Mouse (Mus musculus): ENCODE results near the gene Mfsd4b5. TPM values are rescaled to one million over a fixed set of nuclear protein-coding genes. Genes with fewer than 3 reads are reported as not detected.

Gene Mfsd4b5
- total and polyA plus RNA-seq, 2 experiments from 2014 or later = not detected

- DNase-seq (ENCODE audit: low spot score) (no peak), ATAC-seq (ENCODE audit: low FRiP score) (no peak)
- no peak overlapping the region for H3K27ac ChIP-seq (ENCODE audit: low read depth, low read length)
- H3K9ac ChIP-seq (replicated peaks; ENCODE audit: low read length, poor library complexity, severe bottlenecking) = no peak overlapping the region
- 76% methylated on average over 5 of the region's 5 CpGs for WGBS
- H3K9me3 ChIP-seq (ENCODE audit: low read length) = peaks cover 7% of the 10 kb centered on the region; the same call in 1 of the 2 replicates
- H3K36me3 ChIP-seq (ENCODE audit: insufficient read depth, low read length) = no peaks in the 10 kb centered on the region
- no peak overlapping the region for H3K4me2 ChIP-seq (ENCODE audit: low read depth, low read length, poor library complexity, severe bottlenecking)
- no peak for TF ChIP-seq CTCF (IDR thresholded peaks at IDR 0.05)
- H3K27me3 ChIP-seq (ENCODE audit: insufficient read depth, low read length) = no peaks in the 10 kb centered on the region
- H3K4me3 ChIP-seq (ENCODE audit: low read depth, low read length) = no peak overlapping the region
- H3K4me1 ChIP-seq (ENCODE audit: insufficient read depth, low read length) = no peaks in the 10 kb centered on the region
Observed at GRCm38 (mm10) chr10:39982604-39983003, 3.8 kb downstream of the Mfsd4b5 start.

GRCm38 (mm10) chr10:39978231-39978630, 8.2 kb downstream of the Mfsd4b5 start:
- ATAC-seq (ENCODE audit: low FRiP score) (no peak), DNase-seq (ENCODE audit: low spot score) (no peak)
- no peak for TF ChIP-seq CTCF (IDR thresholded peaks at IDR 0.05)
- Histone ChIP-seq H3K4me2 (ENCODE audit: low read depth, low read length, poor library complexity, severe bottlenecking) (no peak overlapping the region), H3K27me3 (ENCODE audit: insufficient read depth, low read length) (no peaks in the 10 kb centered on the region), H3K9ac (replicated peaks; ENCODE audit: low read length, poor library complexity, severe bottlenecking) (no peak overlapping the region), H3K4me1 (ENCODE audit: insufficient read depth, low read length) (no peaks in the 10 kb centered on the region), H3K9me3 (ENCODE audit: low read length) (peaks cover 9% of the 10 kb centered on the region; the same call in 1 of the 2 replicates), H3K36me3 (ENCODE audit: insufficient read depth, low read length) (no peaks in the 10 kb centered on the region), H3K4me3 (ENCODE audit: low read depth, low read length) (no peak overlapping the region), H3K27ac (ENCODE audit: low read depth, low read length) (no peak overlapping the region)
- 86% methylated on average over 1 of the region's 1 CpGs for WGBS

- Histone ChIP-seq H3K4me2 (ENCODE audit: low read depth, low read length, poor library complexity, severe bottlenecking) (no peak overlapping the region), H3K27me3 (ENCODE audit: insufficient read depth, low read length) (no peaks in the 10 kb centered on the region), H3K9me3 (ENCODE audit: low read length) (peaks cover 9% of the 10 kb centered on the region; the same call in 1 of the 2 replicates), H3K9ac (replicated peaks; ENCODE audit: low read length, poor library complexity, severe bottlenecking) (no peak overlapping the region), H3K27ac (ENCODE audit: low read depth, low read length) (no peak overlapping the region), H3K36me3 (ENCODE audit: insufficient read depth, low read length) (no peaks in the 10 kb centered on the region), H3K4me3 (ENCODE audit: low read depth, low read length) (no peak overlapping the region), H3K4me1 (ENCODE audit: insufficient read depth, low read length) (no peaks in the 10 kb centered on the region)
- TF ChIP-seq CTCF (IDR thresholded peaks at IDR 0.05) = no peak
- no peak for ATAC-seq (ENCODE audit: low FRiP score)
- DNase-seq (ENCODE audit: low spot score) = no peak
- WGBS = 94% methylated on average over 4 of the region's 4 CpGs
Observed at GRCm38 (mm10) chr10:39977346-39977745, 9.1 kb downstream of the Mfsd4b5 start.

- H3K9ac ChIP-seq (replicated peaks; ENCODE audit: low read length, poor library complexity, severe bottlenecking) = no peak overlapping the region
- H3K27ac ChIP-seq (ENCODE audit: low read depth, low read length) = no peak overlapping the region
- no peaks in the 10 kb centered on the region for H3K4me1 ChIP-seq (ENCODE audit: insufficient read depth, low read length)
- no peak overlapping the region for H3K4me2 ChIP-seq (ENCODE audit: low read depth, low read length, poor library complexity, severe bottlenecking)
- no peak overlapping the region for H3K4me3 ChIP-seq (ENCODE audit: low read depth, low read length)
- DNase-seq (ENCODE audit: low spot score) (no peak), ATAC-seq (ENCODE audit: low FRiP score) (no peak)
- TF ChIP-seq CTCF (IDR thresholded peaks at IDR 0.05) = no peak
- H3K27me3 ChIP-seq (ENCODE audit: insufficient read depth, low read length) = no peaks in the 10 kb centered on the region
- 46% methylated on average over 2 of the region's 2 CpGs for WGBS
- H3K9me3 ChIP-seq (ENCODE audit: low read length) = peaks cover 9% of the 10 kb centered on the region; the same call in 1 of the 2 replicates
- H3K36me3 ChIP-seq (ENCODE audit: insufficient read depth, low read length) = no peaks in the 10 kb centered on the region
Observed at GRCm38 (mm10) chr10:39975771-39976170, 10.7 kb downstream of the Mfsd4b5 start.

- no peak for ATAC-seq (ENCODE audit: low FRiP score)
- no peak for TF ChIP-seq CTCF (IDR thresholded peaks at IDR 0.05)
- no peaks in the 10 kb centered on the region for H3K27me3 ChIP-seq (ENCODE audit: insufficient read depth, low read length)
- H3K4me1 ChIP-seq (ENCODE audit: insufficient read depth, low read length) = no peaks in the 10 kb centered on the region
- WGBS = 69% methylated on average over 11 of the region's 11 CpGs
- H3K9ac ChIP-seq (replicated peaks; ENCODE audit: low read length, poor library complexity, severe bottlenecking) = no peak overlapping the region
- no peak overlapping the region for H3K4me2 ChIP-seq (ENCODE audit: low read depth, low read length, poor library complexity, severe bottlenecking)
- no peaks in the 10 kb centered on the region for H3K36me3 ChIP-seq (ENCODE audit: insufficient read depth, low read length)
- DNase-seq (ENCODE audit: low spot score) = no peak
- peaks cover 9% of the 10 kb centered on the region; the same call in 1 of the 2 replicates for H3K9me3 ChIP-seq (ENCODE audit: low read length)
- H3K4me3 ChIP-seq (ENCODE audit: low read depth, low read length) = no peak overlapping the region
- no peak overlapping the region for H3K27ac ChIP-seq (ENCODE audit: low read depth, low read length)
Observed at GRCm38 (mm10) chr10:39974982-39975381, 11.5 kb downstream of the Mfsd4b5 start.

- Histone ChIP-seq H3K9ac (replicated peaks; ENCODE audit: low read length, poor library complexity, severe bottlenecking) (no peak overlapping the region), H3K9me3 (ENCODE audit: low read length) (no peaks in the 10 kb centered on the region), H3K4me1 (ENCODE audit: insufficient read depth, low read length) (no peaks in the 10 kb centered on the region), H3K4me2 (ENCODE audit: low read depth, low read length, poor library complexity, severe bottlenecking) (no peak overlapping the region), H3K36me3 (ENCODE audit: insufficient read depth, low read length) (no peaks in the 10 kb centered on the region), H3K4me3 (ENCODE audit: low read depth, low read length) (no peak overlapping the region), H3K27me3 (ENCODE audit: insufficient read depth, low read length) (no peaks in the 10 kb centered on the region), H3K27ac (ENCODE audit: low read depth, low read length) (no peak overlapping the region)
- TF ChIP-seq CTCF (IDR thresholded peaks at IDR 0.05) = no peak
- ATAC-seq (ENCODE audit: low FRiP score) (no peak), DNase-seq (ENCODE audit: low spot score) (no peak)
- WGBS = 90% methylated on average over 3 of the region's 3 CpGs
Observed at GRCm38 (mm10) chr10:39967512-39967911, 18.9 kb downstream of the Mfsd4b5 start.

Data from midbrain, postnatal 0 days (tissue).